Mouse (Mus musculus) colon, adult 2 months (tissue): ENCODE measurements around the gene Dtx3. TPM values are rescaled to one million over a fixed set of nuclear protein-coding genes. Genes with fewer than 3 reads are reported as not detected.

Source experiments
- polyA plus RNA-seq: library from polyadenylated mRNA; depleted of rRNA; stranded (reverse); fragments of >200 nt; gene quantifications from 2 replicates; pipeline ENCODE4 v1.2.3, GENCODE M21; 2012; rRNA removed

Gene Dtx3
- 80.9 and 90.8 TPM in 2 replicates for polyA plus RNA-seq

GRCm38 (mm10) chr10:127195328-127196129, at the start of gene Dtx3:
TSS of gene Dtx3 (minus strand) at chr10:127195728.

DNA sequence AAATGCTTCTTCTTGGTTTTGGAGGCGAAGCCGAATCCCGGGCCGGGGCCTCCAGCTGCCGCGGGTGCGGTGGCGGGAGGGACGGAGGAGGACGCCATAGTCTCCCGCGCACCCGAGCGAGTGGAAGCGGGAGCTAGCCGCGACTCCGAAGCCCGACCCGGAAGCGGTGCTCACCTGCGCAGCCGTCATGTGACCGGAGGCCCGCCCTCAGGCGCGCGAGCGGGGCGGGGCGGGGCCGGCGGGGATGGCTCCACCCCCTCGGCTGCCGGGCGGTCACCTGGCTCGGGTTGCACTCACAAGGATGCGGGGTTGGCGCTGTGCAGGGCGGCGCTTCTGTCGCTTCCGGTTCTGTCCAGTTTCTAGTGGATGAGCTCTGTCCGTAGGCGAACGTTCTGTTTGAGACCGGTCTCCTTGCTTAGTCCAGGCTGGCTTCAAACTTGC, 15.9 kb upstream of the Dtx3 start, which contains the start of gene Pip4k2c:
Gene Pip4k2c, minus strand, starts transcription at position 172 of the 441 bp plus-strand sequence.

GRCm38 (mm10) chr10:127189651-127190381, 5.7 kb downstream of the Dtx3 start, which contains the start of gene Arhgef25:
TSS of gene Arhgef25 (minus strand) at chr10:127190083.

DNA sequence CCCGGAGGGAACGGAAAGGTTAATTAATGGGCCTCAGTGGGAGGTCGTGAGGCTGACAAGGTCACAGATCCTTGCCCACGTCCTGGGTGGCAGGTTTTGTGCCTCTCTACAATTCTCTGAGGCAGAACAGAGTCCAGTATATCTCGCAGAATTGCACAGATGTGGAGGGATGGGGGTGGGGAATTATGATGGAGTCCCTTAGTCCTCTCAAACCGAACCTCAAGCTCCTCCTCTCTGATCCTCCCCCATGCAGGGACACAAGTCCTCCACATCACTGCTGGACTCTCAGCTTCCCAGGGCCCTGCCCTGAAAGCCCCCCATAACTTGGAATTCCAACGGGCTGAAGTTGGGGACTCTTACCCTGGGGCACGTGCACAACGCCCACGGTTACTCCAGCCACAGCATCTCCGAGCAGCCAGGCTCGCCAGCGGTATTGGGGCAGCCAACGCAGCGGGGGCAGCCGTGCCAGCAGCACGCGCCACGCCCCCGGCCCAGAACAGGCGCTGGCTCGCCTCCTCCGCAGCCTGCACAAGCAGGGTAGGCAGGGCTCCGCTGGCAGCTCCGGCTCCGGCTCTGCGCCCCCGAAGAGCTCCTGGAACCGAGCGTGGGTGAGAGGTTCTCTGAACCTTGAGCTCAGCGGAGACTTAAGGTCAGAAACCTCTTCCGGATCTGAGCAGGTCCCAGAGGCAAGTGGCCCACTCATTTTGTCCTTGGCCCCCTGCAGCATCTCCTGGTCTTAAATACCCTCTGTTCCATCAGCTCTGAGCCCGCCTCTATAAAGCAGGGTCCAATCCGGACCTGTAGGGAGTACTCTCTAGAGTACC, 15.4 kb downstream of the Dtx3 start, which contains the start of gene Slc26a10:
Gene Slc26a10, minus strand, starts transcription at position 775 of the 824 bp plus-strand sequence.

GRCm38 (mm10) chr10:127164631-127165353, 30.7 kb downstream of the Dtx3 start, which contains the start of gene B4galnt1:
TSS of gene B4galnt1 (plus strand) at chr10:127165225.

Other genes with a start within 250 kb of the Dtx3 start
- gene Ctdsp2, start 217.0 kb downstream of the Dtx3 start, polyA plus RNA-seq, result 136 and 151 TPM in 2 replicates
- 1.1 and 1.5 TPM in 2 replicates for gene Avil, start 195.0 kb downstream of the Dtx3 start, polyA plus RNA-seq
- gene Tsfm, start 164.9 kb downstream of the Dtx3 start, polyA plus RNA-seq, result 42.4 and 43.6 TPM in 2 replicates
- 19.1 and 19.7 TPM in 2 replicates for gene Mettl1, start 154.3 kb downstream of the Dtx3 start, polyA plus RNA-seq
- gene Eef1akmt3, start 154.2 kb downstream of the Dtx3 start, polyA plus RNA-seq, result 1.2 and 1.6 TPM in 2 replicates
- gene Cyp27b1, start 147.5 kb downstream of the Dtx3 start, polyA plus RNA-seq, result 0.38 and 0.40 TPM in 2 replicates
- gene March9, start 135.5 kb downstream of the Dtx3 start, polyA plus RNA-seq, result 8.6 and 8.9 TPM in 2 replicates
- 110 and 125 TPM in 2 replicates for gene Cdk4, start 132.2 kb downstream of the Dtx3 start, polyA plus RNA-seq
- gene Tspan31, start 125.5 kb downstream of the Dtx3 start, polyA plus RNA-seq, result 42.2 and 78.0 TPM in 2 replicates
- gene Agap2, start 120.4 kb downstream of the Dtx3 start, polyA plus RNA-seq, result 4.7 and 5.9 TPM in 2 replicates
- gene Os9, start 74.6 kb downstream of the Dtx3 start, polyA plus RNA-seq, result 79.1 and 84.2 TPM in 2 replicates
- gene B4galnt1, start 30.5 kb downstream of the Dtx3 start, polyA plus RNA-seq, result 131 and 138 TPM in 2 replicates
- gene Slc26a10, start 15.1 kb downstream of the Dtx3 start, polyA plus RNA-seq, result 1.8 and 5.0 TPM in 2 replicates
- 25.9 and 29.4 TPM in 2 replicates for gene Arhgef25, start 5.6 kb downstream of the Dtx3 start, polyA plus RNA-seq
- gene Pip4k2c, start 15.9 kb upstream of the Dtx3 start, polyA plus RNA-seq, result 40.9 and 52.5 TPM in 2 replicates
- 3.4 and 3.9 TPM in 2 replicates for gene Kif5a, start 67.6 kb upstream of the Dtx3 start, polyA plus RNA-seq
- gene Dctn2, start 70.6 kb upstream of the Dtx3 start, polyA plus RNA-seq, result 177 and 178 TPM in 2 replicates
- gene Mbd6, start 93.3 kb upstream of the Dtx3 start, polyA plus RNA-seq, result 52.1 and 62.9 TPM in 2 replicates
- gene Mars, start 116.1 kb upstream of the Dtx3 start, polyA plus RNA-seq, result 40.6 and 45.2 TPM in 2 replicates
- 5.8 and 6.3 TPM in 2 replicates for gene Arhgap9, start 126.2 kb upstream of the Dtx3 start, polyA plus RNA-seq
- gene Gli1, start 146.2 kb upstream of the Dtx3 start, polyA plus RNA-seq, result 16.4 and 20.1 TPM in 2 replicates
- gene Inhbe, start 158.7 kb upstream of the Dtx3 start, polyA plus RNA-seq, result not detected in 2 replicates
- 0.06 and 0.07 TPM in 2 replicates for gene Inhbc, start 174.7 kb upstream of the Dtx3 start, polyA plus RNA-seq
- 76.8 and 94.8 TPM in 2 replicates for gene R3hdm2, start 184.6 kb upstream of the Dtx3 start, polyA plus RNA-seq